Mouse (Mus musculus): ENCODE results near the gene Zfp704.

DNA sequence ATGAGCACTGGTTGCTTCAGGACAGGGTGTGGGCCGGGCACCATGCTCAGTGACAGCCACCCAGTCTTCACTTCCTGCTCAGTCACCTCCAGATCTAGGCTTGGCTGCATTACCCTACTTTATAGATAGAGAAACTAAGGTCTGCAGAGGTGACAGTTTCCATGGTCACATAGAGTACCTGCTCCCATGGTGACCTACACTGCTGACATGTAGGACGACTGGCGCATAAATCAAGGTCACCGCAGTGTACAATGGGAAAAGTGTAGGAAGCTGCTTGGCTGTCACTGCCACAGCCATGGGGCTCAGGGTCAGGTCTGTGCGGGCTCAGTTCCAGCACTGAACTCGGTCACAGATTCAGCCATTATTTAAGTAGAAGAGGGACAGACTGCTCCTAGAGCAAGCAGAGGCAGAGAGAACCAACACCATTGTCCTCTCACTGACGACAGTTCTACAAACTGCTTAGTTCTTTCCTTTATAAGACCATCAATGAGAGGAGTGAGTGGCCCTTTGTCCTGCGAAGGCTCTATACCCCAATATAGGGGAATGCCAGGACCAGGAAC lies 109.8 kb downstream of the Zfp704 start:
- no peak for TF ChIP-seq ELF1 (IDR thresholded peaks at IDR 0.05; ENCODE audit: low read depth, low read length)
- no peak for TF ChIP-seq MYC (IDR thresholded peaks at IDR 0.05; ENCODE audit: low read depth, low read length)
- TF ChIP-seq JUND (conservative IDR thresholded peaks at IDR 0.05; ENCODE audit: low read depth, low read length), result no peak
- no peak for TF ChIP-seq MAX (IDR thresholded peaks at IDR 0.05; ENCODE audit: low read length)
- TF ChIP-seq POLR2A (IDR thresholded peaks at IDR 0.05; ENCODE audit: low read depth, low read length), result no peak
- no peak for TF ChIP-seq MEF2A (IDR thresholded peaks at IDR 0.05; ENCODE audit: borderline replicate concordance, low read depth, low read length)
- no peak for TF ChIP-seq CTCF (conservative IDR thresholded peaks at IDR 0.05 in 1 of 2, IDR thresholded peaks at IDR 0.05 in 1 of 2; ENCODE audit: low read depth in 2 of 2, low read length in 2 of 2)
- TF ChIP-seq USF1 (IDR thresholded peaks at IDR 0.05; ENCODE audit: low read depth, low read length), result no peak
- no peak for TF ChIP-seq BHLHE40 (IDR thresholded peaks at IDR 0.05; ENCODE audit: low read depth, low read length)
- no peak for TF ChIP-seq ZC3H11A (IDR thresholded peaks at IDR 0.05; ENCODE audit: low read depth, low read length)
- TF ChIP-seq ETS1 (conservative IDR thresholded peaks at IDR 0.05; ENCODE audit: low read depth, low read length), result no peak
- TF ChIP-seq USF2 (conservative IDR thresholded peaks at IDR 0.05; ENCODE audit: low read depth, low read length), result no peak
- no peak for TF ChIP-seq GABPA (IDR thresholded peaks at IDR 0.05; ENCODE audit: insufficient replicate concordance, low read depth, low read length)

Measured in CH12.LX (cell line).